Mouse (Mus musculus) layer of hippocampus, adult 8-10 months (tissue): ENCODE results near the gene H2-Ab1. TPM values are rescaled to one million over a fixed set of nuclear protein-coding genes. Genes with fewer than 3 reads are reported as not detected.

Experiments
- DNase-seq, 2 experiments: peaks; one replicate each; pipeline ENCODE4 v3.0.0; 2022; ENCODE audit warnings: low spot score in 2 of 2
- total RNA-seq, 4 experiments: library from RNA; stranded (reverse); gene quantifications; 2 replicates each; pipeline ENCODE4 v1.2.4; 2022

Gene H2-Ab1
- total RNA-seq, 4 experiments from 2014 or later: 1.1 to 31.1 (median 11.6) TPM

- DNase-seq: no peak
These were observed 24.3 kb downstream of the H2-Ab1 start for GRCm38 (mm10) chr17:34281836-34282235.

DNA sequence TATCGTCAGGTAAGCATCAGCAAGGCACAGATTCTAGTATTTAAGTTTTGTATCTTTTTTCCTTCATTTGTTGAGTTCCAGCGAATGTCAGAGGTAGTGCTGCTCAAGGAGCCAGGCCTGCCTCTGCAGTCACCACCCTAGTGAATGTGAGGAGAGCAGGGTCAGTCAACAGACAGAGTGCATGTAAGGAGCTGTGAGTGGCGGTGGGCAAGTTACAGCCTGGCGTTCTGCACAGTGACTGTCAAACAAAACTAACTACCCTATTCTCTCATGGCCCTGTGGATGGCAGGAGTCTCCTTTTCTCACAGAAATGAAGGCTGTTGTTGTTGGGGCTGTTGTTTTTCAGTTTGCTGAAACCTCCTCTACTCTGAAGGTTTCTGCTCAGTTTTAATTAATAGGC is 27.9 kb downstream of the H2-Ab1 start:
- DNase-seq: no peak

- DNase-seq: no peak
These were observed 28.4 kb downstream of the H2-Ab1 start for GRCm38 (mm10) chr17:34285848-34286247.

DNA sequence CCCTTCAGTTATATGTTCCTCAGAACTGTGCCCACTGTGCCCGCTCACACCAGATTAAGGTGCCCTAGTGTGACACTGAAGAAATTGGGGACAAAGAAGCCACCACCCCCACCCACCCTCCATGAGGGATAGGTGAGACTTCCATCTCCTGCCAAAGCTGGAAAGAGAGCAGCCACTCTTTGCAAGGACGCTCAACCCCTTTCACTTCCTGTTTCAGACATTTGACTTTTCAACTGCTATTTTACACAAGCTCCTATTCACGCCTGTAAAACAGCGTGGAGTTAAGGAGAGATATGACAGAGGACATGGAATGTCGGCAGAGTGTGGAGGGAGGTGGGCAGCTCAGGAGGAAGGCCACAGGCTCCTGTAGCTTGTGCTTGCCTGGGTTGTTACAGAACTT is 29.0 kb downstream of the H2-Ab1 start:
- no peak for DNase-seq

GRCm38 (mm10) chr17:34286999-34287398 is 29.5 kb downstream of the H2-Ab1 start:
- DNase-seq: no peak

GRCm38 (mm10) chr17:34287648-34288047 is 30.2 kb downstream of the H2-Ab1 start, which contains the start of gene H2-Aa:
Gene H2-Aa, minus strand, starts transcription at chr17:34287823.
- peak; percentile 70 to 86 for DNase-seq

- DNase-seq: no peak
These were observed 30.6 kb downstream of the H2-Ab1 start for GRCm38 (mm10) chr17:34288131-34288530.

DNA sequence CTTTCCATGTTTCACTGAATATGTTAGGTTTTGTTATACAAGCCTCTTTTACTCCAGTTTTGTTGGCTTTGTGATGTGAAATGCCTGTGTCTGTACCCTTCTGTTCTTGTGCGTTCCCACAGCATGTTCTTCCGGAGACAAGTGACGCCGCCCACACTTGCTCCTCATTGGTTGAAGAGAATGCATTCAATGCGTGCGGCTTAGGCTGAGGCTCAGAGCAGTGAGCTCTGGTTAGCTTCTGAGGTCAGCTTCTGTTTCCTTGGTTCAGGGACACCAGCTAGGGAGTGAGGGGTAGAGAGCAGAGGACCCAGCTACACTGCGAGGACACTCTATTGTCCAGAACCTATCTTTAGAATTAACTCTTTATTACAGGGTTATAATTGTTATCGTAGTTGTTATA is 34.1 kb downstream of the H2-Ab1 start:
- peak; percentile 75 to 82 for DNase-seq

- DNase-seq: no peak
These were observed 35.1 kb downstream of the H2-Ab1 start for GRCm38 (mm10) chr17:34292570-34292969.

DNA sequence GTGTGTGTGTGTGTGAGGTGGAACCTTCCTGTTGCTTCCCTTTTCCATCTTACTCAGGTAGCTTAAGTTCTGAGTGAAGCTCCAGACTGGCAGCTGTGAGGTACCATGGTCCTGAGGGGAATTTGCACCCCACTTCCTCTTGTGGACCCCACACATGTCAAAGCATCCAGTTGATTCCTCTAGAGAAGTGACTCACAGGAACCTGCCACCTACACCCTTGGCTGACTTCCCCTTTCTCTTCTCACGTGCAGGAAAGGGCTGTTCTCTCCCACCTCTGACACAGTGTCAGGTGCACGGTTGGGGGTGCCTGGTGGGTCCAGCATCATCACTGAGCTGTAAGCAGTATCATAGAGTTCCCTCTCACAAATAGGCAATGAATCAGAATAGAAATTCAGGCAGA is 36.0 kb downstream of the H2-Ab1 start:
- DNase-seq: no peak

DNA sequence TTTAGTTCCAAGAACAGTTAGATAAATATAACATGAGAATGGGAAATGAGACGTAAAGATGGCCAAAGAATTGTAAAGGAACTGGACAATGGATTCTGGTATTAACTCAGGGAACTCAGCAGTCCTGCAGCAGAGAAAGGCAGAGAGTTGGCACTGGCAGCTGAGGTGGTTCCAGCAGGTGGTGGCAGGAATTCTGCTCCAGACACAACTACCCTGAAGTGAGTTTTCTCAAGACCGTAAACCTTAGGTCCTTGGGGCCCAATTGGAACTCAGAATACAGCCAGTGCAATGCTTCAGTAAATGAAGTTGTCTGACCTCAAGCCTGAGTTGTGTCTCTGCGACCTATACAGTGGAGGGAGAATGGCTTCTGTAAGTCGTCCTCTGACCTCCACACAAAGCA is 36.8 kb downstream of the H2-Ab1 start:
- DNase-seq: no peak

GRCm38 (mm10) chr17:34295307-34295706 is 37.8 kb downstream of the H2-Ab1 start:
- no peak for DNase-seq

DNA sequence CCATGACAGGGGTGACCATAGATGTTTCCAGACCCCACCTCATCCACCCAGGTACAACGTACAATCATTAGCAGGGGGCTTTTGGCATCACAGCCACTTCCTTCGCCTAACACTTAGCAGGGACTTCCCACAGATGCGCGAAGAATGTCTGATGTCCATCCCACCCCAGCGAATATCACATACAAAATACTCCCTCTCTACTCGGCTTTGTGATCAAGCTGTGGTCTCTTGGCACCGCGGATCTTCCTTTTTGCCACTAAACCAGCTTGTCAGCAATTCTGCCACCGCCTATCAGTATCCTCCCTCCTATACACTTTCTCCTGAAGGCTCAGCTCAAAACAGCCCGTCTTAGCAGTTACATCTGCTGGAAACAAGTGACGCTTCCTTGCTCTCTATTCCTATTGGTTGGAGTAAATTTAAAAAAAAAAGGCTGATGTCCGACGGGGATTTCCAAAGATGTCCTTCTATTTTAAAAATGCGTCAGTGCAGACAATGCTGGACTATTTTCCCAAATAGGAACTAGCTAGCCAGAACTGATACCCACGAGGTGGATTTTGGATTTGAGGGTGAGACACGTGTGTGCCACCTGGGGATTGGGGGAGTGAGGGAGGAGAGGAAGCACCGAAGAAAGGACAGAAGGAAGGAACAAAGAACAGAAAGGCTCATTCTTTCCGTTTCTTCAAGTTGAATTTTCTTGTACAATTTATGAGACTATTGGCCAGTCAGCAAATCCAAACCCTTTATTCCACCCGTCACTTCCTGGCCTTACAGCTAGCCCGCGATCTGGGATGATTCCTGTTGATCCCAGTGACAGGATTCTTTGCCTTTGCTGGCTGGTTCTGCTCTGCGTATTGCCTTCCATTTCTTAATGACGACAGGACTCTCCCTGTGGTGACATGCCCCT is 38.7 kb downstream of the H2-Ab1 start:
- DNase-seq: no peak

- DNase-seq: no peak
These were observed 41.9 kb downstream of the H2-Ab1 start for GRCm38 (mm10) chr17:34299356-34299755.

DNA sequence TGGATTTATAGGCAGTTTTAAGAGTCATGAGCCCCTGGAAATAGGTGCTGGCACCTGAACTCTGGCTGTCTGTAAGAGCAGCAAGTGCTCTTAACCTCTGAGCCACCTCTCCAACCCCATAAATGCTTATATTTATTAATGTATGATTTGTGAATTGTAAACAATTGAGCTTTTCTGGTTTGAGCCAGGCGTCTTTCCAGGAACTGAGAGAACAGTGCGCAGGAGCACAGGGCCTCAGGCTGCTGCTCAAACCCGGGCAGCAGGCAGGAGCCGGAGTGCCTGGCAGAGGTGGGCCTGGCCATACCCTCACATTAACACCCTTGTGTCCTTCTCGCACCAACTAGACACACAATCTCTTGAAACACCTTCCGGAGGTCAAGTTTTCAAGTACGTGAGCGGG is 42.6 kb downstream of the H2-Ab1 start:
- no peak for DNase-seq

GRCm38 (mm10) chr17:34300691-34301566 is 43.4 kb downstream of the H2-Ab1 start:
- no peak for DNase-seq

- no peak for DNase-seq
These were observed 44.2 kb downstream of the H2-Ab1 start for GRCm38 (mm10) chr17:34301670-34302190.

DNA sequence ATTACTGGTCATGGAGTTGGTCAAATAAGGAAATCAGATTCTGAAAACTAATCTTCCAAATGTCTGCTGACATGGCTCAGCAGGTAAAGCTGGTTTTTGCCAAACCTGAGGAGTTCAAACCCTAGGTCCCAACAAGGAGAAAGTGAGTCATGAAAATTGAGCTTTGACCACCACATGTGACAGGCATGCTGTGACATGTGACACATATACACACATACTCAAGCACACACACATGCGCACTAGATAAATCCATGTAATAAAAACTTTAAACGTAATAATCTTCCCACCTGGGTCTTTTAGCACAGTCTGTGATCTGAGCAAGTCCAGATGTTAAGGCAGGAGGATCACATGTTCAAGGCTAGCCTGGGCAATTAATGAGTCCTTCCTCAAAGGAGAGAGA is 46.3 kb downstream of the H2-Ab1 start:
- no peak for DNase-seq

GRCm38 (mm10) chr17:34304751-34305150 is 47.3 kb downstream of the H2-Ab1 start:
- DNase-seq: peak; percentile 68 to 74

GRCm38 (mm10) chr17:34305380-34306030 is 48.0 kb downstream of the H2-Ab1 start, which contains the start of gene H2-Eb1:
Gene H2-Eb1, plus strand, starts transcription at chr17:34305867.
- DNase-seq: peak; percentile 81 to 92

DNA sequence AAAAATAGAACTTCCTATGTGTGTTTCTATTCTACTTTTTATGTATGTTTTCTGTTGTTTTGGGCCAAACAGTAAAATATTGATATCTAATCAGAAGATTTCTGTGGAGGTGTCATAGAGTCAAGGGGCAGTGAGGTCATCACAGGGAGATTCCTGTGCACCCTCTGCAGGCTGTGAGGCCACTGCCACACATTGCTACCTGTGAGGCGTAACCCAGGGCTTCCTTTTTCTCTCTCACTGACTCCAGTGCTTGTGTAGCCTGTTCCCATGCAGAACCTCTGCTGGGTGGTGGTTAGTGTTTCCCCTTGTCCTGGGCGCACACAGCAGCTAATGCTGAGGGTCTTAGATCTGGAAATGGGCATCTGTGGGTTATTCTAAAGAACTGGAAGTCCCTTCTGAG is 48.9 kb downstream of the H2-Ab1 start:
- no peak for DNase-seq
